Mouse (Mus musculus) spleen, adult 2 months (tissue): ENCODE results near the gene Ppm1h.

Experiments
- CTCF ChIP-seq: fragments of 200-500 bp; IDR thresholded peaks from 2 replicates; pipeline ENCODE4 v1.5.1; 2011; ENCODE audit warnings: mild to moderate bottlenecking, inconsistent platforms; ENCODE audit not compliant: insufficient read depth, insufficient read length, insufficient replicate concordance; ENCODE audit errors: extremely low read depth
- POLR2A ChIP-seq: fragments of 200-500 bp; IDR thresholded peaks from 2 replicates; pipeline ENCODE4 v1.6.1; 2011; ENCODE audit warnings: low read depth, low read length, inconsistent platforms

DNA sequence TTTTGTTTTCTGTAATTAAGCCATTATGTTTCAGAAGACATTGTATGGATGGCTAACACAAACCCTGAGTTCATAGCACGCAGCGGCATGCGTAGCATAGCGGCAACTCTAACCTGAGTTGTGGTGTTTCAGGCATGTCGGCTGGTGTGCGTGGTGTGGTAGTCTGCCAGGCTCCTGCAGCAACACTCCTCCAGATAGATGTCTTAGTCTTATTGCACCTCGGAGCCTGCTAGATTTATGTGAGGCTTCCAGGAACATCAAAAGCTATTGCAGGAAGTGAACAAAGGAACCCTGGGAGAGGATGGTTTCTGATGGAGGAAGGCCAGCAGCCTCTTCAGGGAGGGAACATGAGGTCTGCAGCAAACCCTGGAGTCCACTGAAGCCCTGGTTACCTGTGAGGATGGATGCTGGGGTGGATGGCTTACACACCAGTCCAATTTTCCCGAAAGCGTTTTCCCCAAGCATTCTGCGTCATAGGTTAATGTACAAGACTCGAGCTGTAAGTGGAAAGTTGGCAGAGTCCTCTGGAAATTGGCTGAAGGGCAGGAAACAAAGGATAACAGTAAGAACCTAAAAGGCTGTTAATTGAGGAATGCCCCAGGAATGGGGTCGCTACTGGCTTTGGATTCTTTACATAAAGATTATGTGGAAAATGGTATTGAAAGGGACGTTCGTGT is 239.2 kb downstream of the Ppm1h start:
- TF ChIP-seq POLR2A, result no peak
- TF ChIP-seq CTCF, result no peak
